Mouse (Mus musculus): ENCODE results near the gene Ap1ar. TPM values are rescaled to one million over a fixed set of nuclear protein-coding genes. Genes with fewer than 3 reads are reported as not detected.

The Ap1ar gene
- polyA plus RNA-seq (2015; fragmentation: Nextera tagmentation; extraction: Ambion mirVana), result 26.1 and 27.7 TPM in 2 replicates

GRCm38 (mm10) chr3:127837154-127837865, at the start of gene Ap1ar:
Gene Ap1ar, minus strand, starts transcription at chr3:127837523.

GRCm38 (mm10) chr3:127789500-127790191, 47.7 kb downstream of the Ap1ar start, which contains the start of gene Tifa:
Gene Tifa, plus strand, starts transcription at chr3:127789805.

DNA sequence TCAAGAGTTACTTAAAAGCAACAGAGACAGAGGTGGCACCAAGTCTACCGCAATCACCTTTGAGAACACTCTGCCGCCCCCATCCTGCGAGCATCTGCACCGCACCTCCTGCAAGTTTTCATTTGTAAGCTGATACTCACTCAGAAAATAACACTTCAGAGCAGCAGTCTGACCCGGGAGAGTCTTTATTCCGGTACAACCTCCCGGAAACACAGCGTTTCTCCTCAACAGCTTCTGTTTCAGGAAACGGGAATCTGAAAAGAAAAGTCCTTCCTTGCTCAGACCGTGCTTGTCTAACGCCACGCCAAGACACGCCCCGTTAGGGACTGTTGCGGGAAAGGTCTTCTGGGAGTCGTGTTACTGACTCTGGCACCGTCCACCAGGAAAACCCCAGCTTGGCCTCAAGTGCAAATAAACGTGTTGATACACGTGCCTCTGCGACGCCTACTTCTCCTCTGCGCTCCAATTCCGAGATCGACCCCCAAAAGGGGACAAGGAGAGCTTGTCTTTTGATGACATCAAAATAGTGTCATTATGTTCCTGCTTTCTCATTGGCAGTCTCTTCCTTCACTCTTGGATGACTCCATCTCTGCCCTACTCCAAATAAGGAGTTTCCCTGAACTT, 57.2 kb downstream of the Ap1ar start, which contains the start of gene Alpk1:
TSS of gene Alpk1 (minus strand) at position 507 of the 624 bp plus-strand sequence.

Other genes with a start within 250 kb of the Ap1ar start
- 0.11 TPM in 1 of 2 replicates, not detected in the other for gene Neurog2, start 204.4 kb downstream of the Ap1ar start, polyA plus RNA-seq (2015; fragmentation: Nextera tagmentation; extraction: Ambion mirVana)
- 0.85 and 1.6 TPM in 2 replicates for gene Alpk1, start 57.0 kb downstream of the Ap1ar start, polyA plus RNA-seq (2015; fragmentation: Nextera tagmentation; extraction: Ambion mirVana)
- 8.3 and 10.4 TPM in 2 replicates for gene Tifa, start 47.7 kb downstream of the Ap1ar start, polyA plus RNA-seq (2015; fragmentation: Nextera tagmentation; extraction: Ambion mirVana)
- gene Fam241a, start 58.8 kb upstream of the Ap1ar start, polyA plus RNA-seq (2015; fragmentation: Nextera tagmentation; extraction: Ambion mirVana), result 6.8 and 9.0 TPM in 2 replicates

Data from adrenal gland, postnatal 0 days (tissue).